Mouse (Mus musculus): ENCODE measurements around the gene Gsdma3. TPM values are rescaled to one million over a fixed set of nuclear protein-coding genes. Genes with fewer than 3 reads are reported as not detected.

Gsdma3 gene
- polyA plus RNA-seq, 1 experiment from 2014 or later, result not detected

Other genes starting within 250 kb of the Gsdma3 start
- gene Tcap, start 242.5 kb upstream of the Gsdma3 start, polyA plus RNA-seq (2015; fragmentation: Nextera tagmentation; extraction: Ambion mirVana), result 1.4 and 1.7 TPM in 2 replicates
- 2.2 and 2.9 TPM in 2 replicates for gene Pnmt, start 239.9 kb upstream of the Gsdma3 start, polyA plus RNA-seq (2015; fragmentation: Nextera tagmentation; extraction: Ambion mirVana)
- 7.4 and 9.6 TPM in 2 replicates for gene Pgap3, start 225.9 kb upstream of the Gsdma3 start, polyA plus RNA-seq (2015; fragmentation: Nextera tagmentation; extraction: Ambion mirVana)
- gene Erbb2, start 213.9 kb upstream of the Gsdma3 start, polyA plus RNA-seq (2015; fragmentation: Nextera tagmentation; extraction: Ambion mirVana), result 7.3 and 9.4 TPM in 2 replicates
- 243 and 278 TPM in 2 replicates for gene Mien1, start 187.4 kb upstream of the Gsdma3 start, polyA plus RNA-seq (2015; fragmentation: Nextera tagmentation; extraction: Ambion mirVana)
- 1.1 and 8.3 TPM in 2 replicates for gene Grb7, start 180.0 kb upstream of the Gsdma3 start, polyA plus RNA-seq (2015; fragmentation: Nextera tagmentation; extraction: Ambion mirVana)
- gene Ikzf3, start 80.3 kb upstream of the Gsdma3 start, polyA plus RNA-seq (2015; fragmentation: Nextera tagmentation; extraction: Ambion mirVana), result 0.18 and 1.3 TPM in 2 replicates
- gene Zpbp2, start 75.3 kb upstream of the Gsdma3 start, polyA plus RNA-seq (2015; fragmentation: Nextera tagmentation; extraction: Ambion mirVana), result 0.45 TPM in 1 of 2 replicates, not detected in the other
- 92.9 and 99.8 TPM in 2 replicates for gene Ormdl3, start 39.0 kb upstream of the Gsdma3 start, polyA plus RNA-seq (2015; fragmentation: Nextera tagmentation; extraction: Ambion mirVana)
- gene Lrrc3c, start 28.1 kb upstream of the Gsdma3 start, polyA plus RNA-seq (2015; fragmentation: Nextera tagmentation; extraction: Ambion mirVana), result not detected in 2 replicates
- gene Gm12355, start 699 bp upstream of the Gsdma3 start, polyA plus RNA-seq (2015; fragmentation: Nextera tagmentation; extraction: Ambion mirVana), result 0.42 and 0.79 TPM in 2 replicates
- gene Gsdma2, start 20.4 kb downstream of the Gsdma3 start, polyA plus RNA-seq (2015; fragmentation: Nextera tagmentation; extraction: Ambion mirVana), result 0.14 and 0.15 TPM in 2 replicates
- gene Gsdma, start 38.0 kb downstream of the Gsdma3 start, polyA plus RNA-seq (2015; fragmentation: Nextera tagmentation; extraction: Ambion mirVana), result 0.06 TPM in 1 of 2 replicates, not detected in the other
- 185 and 191 TPM in 2 replicates for gene Psmd3, start 56.2 kb downstream of the Gsdma3 start, polyA plus RNA-seq (2015; fragmentation: Nextera tagmentation; extraction: Ambion mirVana)
- not detected in 2 replicates for gene Csf3, start 74.9 kb downstream of the Gsdma3 start, polyA plus RNA-seq (2015; fragmentation: Nextera tagmentation; extraction: Ambion mirVana)
- 59.6 and 60.9 TPM in 2 replicates for gene Med24, start 103.1 kb downstream of the Gsdma3 start, polyA plus RNA-seq (2015; fragmentation: Nextera tagmentation; extraction: Ambion mirVana)
- 104 and 125 TPM in 2 replicates for gene Thra, start 114.3 kb downstream of the Gsdma3 start, polyA plus RNA-seq (2015; fragmentation: Nextera tagmentation; extraction: Ambion mirVana)
- 3.8 and 4.0 TPM in 2 replicates for gene Nr1d1, start 149.0 kb downstream of the Gsdma3 start, polyA plus RNA-seq (2015; fragmentation: Nextera tagmentation; extraction: Ambion mirVana)
- gene Msl1, start 169.2 kb downstream of the Gsdma3 start, polyA plus RNA-seq (2015; fragmentation: Nextera tagmentation; extraction: Ambion mirVana), result 27.5 and 30.1 TPM in 2 replicates
- 44.3 and 46.8 TPM in 2 replicates for gene Casc3, start 178.5 kb downstream of the Gsdma3 start, polyA plus RNA-seq (2015; fragmentation: Nextera tagmentation; extraction: Ambion mirVana)
- gene Rapgefl1, start 210.4 kb downstream of the Gsdma3 start, polyA plus RNA-seq (2015; fragmentation: Nextera tagmentation; extraction: Ambion mirVana), result 12.5 and 13.7 TPM in 2 replicates
- 3.9 and 4.8 TPM in 2 replicates for gene Wipf2, start 237.3 kb downstream of the Gsdma3 start, polyA plus RNA-seq (2015; fragmentation: Nextera tagmentation; extraction: Ambion mirVana)